ENCODE assay signal across 20 mouse cellular contexts in the genomic region with DNA sequence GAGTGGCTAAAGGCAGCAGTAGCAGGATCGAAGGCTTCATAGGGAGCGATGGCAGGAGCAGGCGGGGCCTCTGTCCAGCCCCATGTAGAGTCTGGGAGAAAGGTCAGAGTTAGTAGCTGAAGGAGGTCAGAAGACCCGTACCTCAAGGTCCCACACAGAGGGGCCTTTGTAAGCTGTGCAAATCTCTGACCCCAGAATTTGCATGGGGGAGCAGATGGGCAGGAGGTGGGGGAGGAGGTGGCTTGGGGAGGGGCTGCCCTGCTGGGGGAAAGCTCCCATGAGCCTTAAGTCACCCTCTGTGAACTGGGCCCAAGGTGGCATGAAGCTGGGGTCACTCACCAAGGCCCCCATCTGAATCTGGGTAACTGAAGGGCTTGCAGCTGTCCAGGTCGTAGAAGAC. TPM values are rescaled to one million over a fixed set of nuclear protein-coding genes. Genes with fewer than 3 reads are reported as not detected.
DNase-seq lines count a peak whose midpoint lies in the region; ATAC-seq and TF ChIP-seq lines count a peak whose summit lies in the region.
"Had no signal": no experiment of that assay in that cellular context is flagged by ENCODE, and none has a peak within 500 bp of the region (broad histone marks: within the 10 kb centered on the region; RNA-seq: fewer than 3 reads in every experiment).

No protein-coding gene starts in this region.

- peaks cover 38% of the 10 kb centered on the region for H3K27me3 ChIP-seq in forebrain, embryonic 13.5 days
- peaks cover 58% of the 10 kb centered on the region for H3K27me3 ChIP-seq in forebrain, embryonic 10.5 days (ENCODE audit: poor library complexity, severe bottlenecking)
- H3K27me3 ChIP-seq in spleen, adult 2 months (ENCODE audit: control insufficient read depth, insufficient read depth, low read length), result no peaks in the 10 kb centered on the region

- ATAC-seq in forebrain, embryonic 13.5 days, result no peak
- ATAC-seq: forebrain, postnatal 0 days had no signal

- 0 out of 2 replicates have a peak overlapping the region, but pooled peaks have one; percentile 16 for H3K9ac ChIP-seq in forebrain, embryonic 13.5 days
- H3K9ac ChIP-seq: embryonic facial prominence, embryonic 12.5 days; forebrain, embryonic 12.5 days; forebrain, postnatal 0 days; heart, embryonic 12.5 days; hindbrain, embryonic 15.5 days had no signal

- no peak overlapping the region for H3K27ac ChIP-seq in forebrain, embryonic 13.5 days
- H3K27ac ChIP-seq in forebrain, embryonic 10.5 days, result no peak overlapping the region
- peak overlapping the region; percentile 96 for H3K27ac ChIP-seq in spleen, adult 2 months (ENCODE audit: insufficient read depth, low read length)
- peak overlapping the region; percentile 71 for H3K27ac ChIP-seq in bone marrow, adult 2 months (ENCODE audit: control insufficient read depth, insufficient read depth, low read depth, low read length, poor library complexity)
- H3K27ac ChIP-seq: embryonic facial prominence, embryonic 12.5 days; forebrain, embryonic 12.5 days; hindbrain, embryonic 15.5 days had no signal

- no peak overlapping the region for H3K4me3 ChIP-seq in forebrain, embryonic 13.5 days
- no peak overlapping the region for H3K4me3 ChIP-seq in forebrain, embryonic 10.5 days
- peak overlapping the region; percentile 64 for H3K4me3 ChIP-seq in spleen, adult 2 months (ENCODE audit: extremely low read depth, insufficient read depth, insufficient read length)
- H3K4me3 ChIP-seq in bone marrow, adult 2 months (replicated peaks; ENCODE audit: control insufficient read depth, low read depth, low read length), result peak overlapping the region; percentile 80
- H3K4me3 ChIP-seq: embryonic facial prominence, embryonic 12.5 days; forebrain, embryonic 12.5 days; heart, embryonic 12.5 days; hindbrain, embryonic 15.5 days had no signal

- no peak overlapping the region for H3K4me2 ChIP-seq in forebrain, embryonic 13.5 days
- H3K4me2 ChIP-seq: embryonic facial prominence, embryonic 12.5 days; forebrain, embryonic 12.5 days; heart, embryonic 12.5 days; hindbrain, embryonic 15.5 days had no signal

- DNase-seq in forebrain, embryonic 10.5 days (ENCODE audit: extremely low spot score, low spot score), result no peak
- DNase-seq in spleen, adult 2 months (ENCODE audit: low read depth in 1 of 2, low spot score in 2 of 2), result peak in 1 of 2 experiments; percentile 63
- no peak for DNase-seq in spleen, adult 12 weeks (ENCODE audit: low spot score)
- no peak for DNase-seq in kidney, adult 18-20 months
- DNase-seq in adrenal gland, postnatal 25 days, result no peak
- DNase-seq: adrenal gland, adult 8-10 months; cerebellum, adult 11-12 months; cerebellum, adult 9-10 months; cerebellum, postnatal 25 days; forebrain, postnatal 0 days; gastrocnemius, postnatal 14 days; heart, postnatal 36 days had no signal

- no peak for TF ChIP-seq CTCF in spleen, adult 2 months (IDR thresholded peaks at IDR 0.05; ENCODE audit: extremely low read depth, insufficient read depth, insufficient read length, insufficient replicate concordance)
- no peak for TF ChIP-seq CTCF in bone marrow, adult 2 months (IDR thresholded peaks at IDR 0.05; ENCODE audit: control insufficient read depth, insufficient read depth, low read length)

- 65% methylated on average over 5 of the region's 5 CpGs for WGBS in forebrain, embryonic 13.5 days
- WGBS in forebrain, embryonic 10.5 days, result 66% methylated on average over 5 of the region's 5 CpGs
- 44% methylated on average over 5 of the region's 5 CpGs for WGBS in spleen, adult 2 months
- 72% methylated on average over 5 of the region's 5 CpGs for WGBS in bone marrow, adult 2 months

- no peak for TF ChIP-seq POLR2A in spleen, adult 2 months (IDR thresholded peaks at IDR 0.05; ENCODE audit: low read depth, low read length)
- TF ChIP-seq POLR2A in bone marrow, adult 2 months (IDR thresholded peaks at IDR 0.05; ENCODE audit: borderline replicate concordance, control insufficient read depth, low read depth, low read length), result no peak

- H3K36me3 ChIP-seq in forebrain, embryonic 13.5 days (ENCODE audit: poor library complexity, severe bottlenecking), result peaks cover 24% of the 10 kb centered on the region
- H3K36me3 ChIP-seq in forebrain, embryonic 10.5 days (replicated peaks), result peaks cover 27% of the 10 kb centered on the region
- H3K36me3 ChIP-seq in spleen, adult 2 months (ENCODE audit: control insufficient read depth, insufficient read depth, low read length), result peaks cover 22% of the 10 kb centered on the region
- H3K36me3 ChIP-seq: hindbrain, embryonic 15.5 days had no signal

- peaks cover 21% of the 10 kb centered on the region for H3K4me1 ChIP-seq in forebrain, embryonic 13.5 days
- peaks cover 28% of the 10 kb centered on the region for H3K4me1 ChIP-seq in forebrain, embryonic 10.5 days
- peaks cover 38% of the 10 kb centered on the region for H3K4me1 ChIP-seq in spleen, adult 2 months (ENCODE audit: control insufficient read depth, insufficient read depth, insufficient read length)
- H3K4me1 ChIP-seq in bone marrow, adult 2 months (ENCODE audit: control insufficient read depth, insufficient read depth, low read length), result peaks cover 6% of the 10 kb centered on the region

- H3K9me3 ChIP-seq in forebrain, embryonic 13.5 days (replicated peaks), result no peaks in the 10 kb centered on the region
- H3K9me3 ChIP-seq in forebrain, embryonic 10.5 days, result no peaks in the 10 kb centered on the region
- H3K9me3 ChIP-seq: embryonic facial prominence, embryonic 12.5 days; forebrain, embryonic 12.5 days; G1E; heart, embryonic 12.5 days; hindbrain, embryonic 15.5 days had no signal

RNA-seq across cellular contexts. Expression of a gene that starts 2.4 kb away (rescaled TPM):
- polyA plus RNA-seq in forebrain, embryonic 13.5 days (2015; fragmentation: Nextera tagmentation; extraction: Ambion mirVana), result not detected in 2 replicates
- polyA plus RNA-seq in forebrain, embryonic 10.5 days (2016; fragmentation: Nextera tagmentation; extraction: Ambion mirVana), result not detected in 2 replicates
- 285 and 365 TPM in 2 replicates for polyA plus RNA-seq in spleen, adult 2 months (2012; rRNA removed)
- 25.0 and 55.6 TPM in 2 replicates for polyA plus RNA-seq in bone marrow, adult 2 months (2011; ENCODE audit: insufficient read depth, insufficient read length, low replicate concordance, missing spikeins)
- 0.43 TPM in 1 of 2 replicates, not detected in the other for total RNA-seq in adrenal gland, postnatal 25 days (2021)
- total RNA-seq: G1E had no signal
- polyA plus RNA-seq: embryonic facial prominence, embryonic 12.5 days; forebrain, embryonic 12.5 days; forebrain, postnatal 0 days; G1E; heart, embryonic 12.5 days; hindbrain, embryonic 11.5 days; hindbrain, embryonic 15.5 days had no signal

RNA-seq across cellular contexts. Expression of a gene that starts 5.1 kb away (rescaled TPM):
- polyA plus RNA-seq in forebrain, embryonic 13.5 days (2015; fragmentation: Nextera tagmentation; extraction: Ambion mirVana), result 0.13 and 0.14 TPM in 2 replicates
- 0.06 and 0.12 TPM in 2 replicates for polyA plus RNA-seq in forebrain, embryonic 10.5 days (2016; fragmentation: Nextera tagmentation; extraction: Ambion mirVana)
- polyA plus RNA-seq in spleen, adult 2 months (2012; rRNA removed), result 1.2 and 1.4 TPM in 2 replicates
- 1.5 and 5.4 TPM in 2 replicates for polyA plus RNA-seq in bone marrow, adult 2 months (2011; ENCODE audit: insufficient read depth, insufficient read length, low replicate concordance, missing spikeins)
- total RNA-seq in adrenal gland, postnatal 25 days (2021), result not detected in 2 replicates
- polyA plus RNA-seq: G1E had no signal

RNA-seq across cellular contexts. Expression of a gene that starts 19.1 kb away (rescaled TPM):
- 77.8 and 89.7 TPM in 2 replicates for polyA plus RNA-seq in forebrain, embryonic 13.5 days (2015; fragmentation: Nextera tagmentation; extraction: Ambion mirVana)
- polyA plus RNA-seq in forebrain, embryonic 10.5 days (2016; fragmentation: Nextera tagmentation; extraction: Ambion mirVana), result 190 and 195 TPM in 2 replicates
- 118 and 121 TPM in 2 replicates for polyA plus RNA-seq in spleen, adult 2 months (2012; rRNA removed)
- polyA plus RNA-seq in bone marrow, adult 2 months (2011; ENCODE audit: insufficient read depth, insufficient read length, low replicate concordance, missing spikeins), result 147 and 216 TPM in 2 replicates
- 14.2 and 22.6 TPM in 2 replicates for total RNA-seq in adrenal gland, postnatal 25 days (2021)

RNA-seq across cellular contexts. Expression of a gene that starts 24.2 kb away (rescaled TPM):
- 76.0 and 76.2 TPM in 2 replicates for polyA plus RNA-seq in forebrain, embryonic 13.5 days (2015; fragmentation: Nextera tagmentation; extraction: Ambion mirVana)
- polyA plus RNA-seq in forebrain, embryonic 10.5 days (2016; fragmentation: Nextera tagmentation; extraction: Ambion mirVana), result 74.6 and 76.2 TPM in 2 replicates
- polyA plus RNA-seq in spleen, adult 2 months (2012; rRNA removed), result 162 and 211 TPM in 2 replicates
- polyA plus RNA-seq in bone marrow, adult 2 months (2011; ENCODE audit: insufficient read depth, insufficient read length, low replicate concordance, missing spikeins), result 87.8 and 123 TPM in 2 replicates
- total RNA-seq in adrenal gland, postnatal 25 days (2021), result 133 and 140 TPM in 2 replicates

RNA-seq across cellular contexts. Expression of a gene that starts 33.1 kb away (rescaled TPM):
- 30.1 and 35.0 TPM in 2 replicates for polyA plus RNA-seq in forebrain, embryonic 13.5 days (2015; fragmentation: Nextera tagmentation; extraction: Ambion mirVana)
- polyA plus RNA-seq in forebrain, embryonic 10.5 days (2016; fragmentation: Nextera tagmentation; extraction: Ambion mirVana), result 15.1 and 15.8 TPM in 2 replicates
- polyA plus RNA-seq in spleen, adult 2 months (2012; rRNA removed), result 5.1 and 7.3 TPM in 2 replicates
- polyA plus RNA-seq in bone marrow, adult 2 months (2011; ENCODE audit: insufficient read depth, insufficient read length, low replicate concordance, missing spikeins), result 4.6 and 5.0 TPM in 2 replicates
- 12.3 and 17.5 TPM in 2 replicates for total RNA-seq in adrenal gland, postnatal 25 days (2021)

Comparison
In these comparisons a context has a peak if more than half of its experiments do, and no peak if none do; other contexts are left out.
1. H3K27ac ChIP-seq: peak in spleen, adult 2 months (single experiment) and bone marrow, adult 2 months (single experiment); none in forebrain, embryonic 13.5 days (single experiment) and forebrain, embryonic 10.5 days (single experiment).
2. H3K4me3 ChIP-seq: peak in spleen, adult 2 months (single experiment) and bone marrow, adult 2 months (single experiment); none in forebrain, embryonic 13.5 days (single experiment) and forebrain, embryonic 10.5 days (single experiment).
3. RNA of a gene that starts 2.4 kb away (polyA plus RNA-seq): 285 to 365 TPM in spleen, adult 2 months and 25.0 to 55.6 TPM in bone marrow, adult 2 months; not detected in forebrain, embryonic 13.5 days and not detected in forebrain, embryonic 10.5 days; every median in the first group is over 10 times any median in the second.